Mouse (Mus musculus) kidney, adult 2 months (tissue): ENCODE measurements around the gene Rab37. TPM values are rescaled to one million over a fixed set of nuclear protein-coding genes. Genes with fewer than 3 reads are reported as not detected.

Source experiments
- DNase-seq: peaks from one replicate; pipeline ENCODE4 v3.0.0; 2021
- H3K27ac ChIP-seq: fragments of 200-500 bp; 2 replicates; pipeline ENCODE4 v1.5.1; 2012; ENCODE audit warnings: low read depth, low read length, control low read depth, inconsistent platforms; ENCODE audit not compliant: insufficient read depth
- H3K27me3 ChIP-seq: fragments of 200-500 bp; replicated peaks from 2 replicates; pipeline ENCODE4 v1.6.1; 2012; ENCODE audit warnings: mild to moderate bottlenecking, moderate library complexity, low read length, inconsistent platforms; ENCODE audit not compliant: control insufficient read depth, insufficient read depth
- H3K36me3 ChIP-seq: fragments of 200-500 bp; 2 replicates; pipeline ENCODE4 v1.6.1; 2012; ENCODE audit warnings: mild to moderate bottlenecking, moderate library complexity, low read length, inconsistent platforms; ENCODE audit not compliant: control insufficient read depth, insufficient read depth
- H3K4me1 ChIP-seq: fragments of 200-500 bp; 2 replicates; pipeline ENCODE4 v1.6.1; 2011; ENCODE audit warnings: low read length; ENCODE audit not compliant: control insufficient read depth, insufficient read depth
- H3K4me3 ChIP-seq: fragments of 200-500 bp; 2 replicates; pipeline ENCODE4 v1.5.1; 2011; ENCODE audit warnings: mild to moderate bottlenecking, low read depth, low read length, control low read depth; ENCODE audit not compliant: insufficient read depth
- CTCF ChIP-seq: fragments of 200-500 bp; conservative IDR thresholded peaks from 2 replicates; pipeline ENCODE4 v1.5.1; 2011; ENCODE audit warnings: low read depth, mild to moderate bottlenecking, control low read depth, low read length, moderate library complexity, mixed read lengths; ENCODE audit not compliant: insufficient read depth, insufficient read length
- POLR2A ChIP-seq: fragments of 200-500 bp; IDR thresholded peaks from one replicate; pipeline ENCODE4 v1.6.1; 2011; ENCODE audit warnings: low read depth, low read length, control low read depth
- WGBS: fragments of 180-500 bp; shearing (Covaris S2); methylation state at CpG from one replicate; pipeline ENCODE4 v1.1.7; 2018; 5-methylcytosine and 5-hydroxymethylcytosine counted together
- polyA plus RNA-seq: library from polyadenylated mRNA; depleted of rRNA; stranded (reverse); fragments of >200 nt; gene quantifications from 2 replicates; pipeline ENCODE4 v1.2.3, GENCODE M21; 2012

Gene Rab37
- polyA plus RNA-seq, 1 experiment: 1.1 TPM

- WGBS: 36% methylated on average over 10 of the region's 10 CpGs
These were observed 86.4 kb downstream of the Rab37 start for GRCm38 (mm10) chr11:115177559-115178195.

GRCm38 (mm10) chr11:115178766-115179165, 87.5 kb downstream of the Rab37 start:
- Histone ChIP-seq H3K27me3 (no peaks in the 10 kb centered on the region), H3K27ac (peak overlapping the region; percentile 63), H3K36me3 (no peaks in the 10 kb centered on the region; the same call in 1 of the 2 replicates), H3K4me3 (no peak overlapping the region), H3K4me1 (peaks cover 43% of the 10 kb centered on the region)
- peak; percentile 88 for DNase-seq
- TF ChIP-seq CTCF (no peak), POLR2A (no peak)
- WGBS: 50% methylated on average over 2 of the region's 2 CpGs

More at GRCm38 (mm10) chr11:115177559-115178195, 86.4 kb downstream of the Rab37 start:
- H3K36me3 ChIP-seq: no peaks in the 10 kb centered on the region; the same call in 1 of the 2 replicates
- H3K4me3 ChIP-seq: no peak overlapping the region
- peaks cover 50% of the 10 kb centered on the region for H3K4me1 ChIP-seq
- H3K27ac ChIP-seq: peak overlapping the region; percentile 24
- no peaks in the 10 kb centered on the region for H3K27me3 ChIP-seq
- peak; percentile 91 for DNase-seq
- no peak for TF ChIP-seq POLR2A
- no peak for TF ChIP-seq CTCF

GRCm38 (mm10) chr11:115179191-115179590, 88.0 kb downstream of the Rab37 start:
- H3K4me3 ChIP-seq: no peak overlapping the region
- DNase-seq: no peak
- 51% methylated on average over 6 of the region's 6 CpGs for WGBS
- H3K27me3 ChIP-seq: no peaks in the 10 kb centered on the region
- TF ChIP-seq POLR2A: no peak
- no peak for TF ChIP-seq CTCF
- H3K27ac ChIP-seq: peak overlapping the region; percentile 63
- no peaks in the 10 kb centered on the region; the same call in 1 of the 2 replicates for H3K36me3 ChIP-seq
- peaks cover 42% of the 10 kb centered on the region for H3K4me1 ChIP-seq

- TF ChIP-seq POLR2A (no peak), CTCF (no peak)
- Histone ChIP-seq H3K4me3 (no peak overlapping the region), H3K36me3 (no peaks in the 10 kb centered on the region; the same call in 1 of the 2 replicates), H3K27ac (peak overlapping the region; percentile 63; the same call in 1 of the 2 replicates), H3K4me1 (peaks cover 35% of the 10 kb centered on the region), H3K27me3 (no peaks in the 10 kb centered on the region)
- DNase-seq: peak; percentile 91
- 28% methylated on average over 6 of the region's 6 CpGs for WGBS
These were observed 88.7 kb downstream of the Rab37 start for GRCm38 (mm10) chr11:115179881-115180280.

GRCm38 (mm10) chr11:115181913-115182638, 90.8 kb downstream of the Rab37 start:
- WGBS: 20% methylated on average over 12 of the region's 12 CpGs
- Histone ChIP-seq H3K27ac (no peak overlapping the region; the same call in 1 of the 2 replicates), H3K27me3 (no peaks in the 10 kb centered on the region), H3K36me3 (no peaks in the 10 kb centered on the region; the same call in 1 of the 2 replicates), H3K4me1 (peaks cover 23% of the 10 kb centered on the region), H3K4me3 (no peak overlapping the region)
- TF ChIP-seq CTCF (peak; percentile 94), POLR2A (no peak)
- peak; percentile 84 for DNase-seq

GRCm38 (mm10) chr11:115184973-115185372, 93.7 kb downstream of the Rab37 start:
- H3K36me3 ChIP-seq: no peaks in the 10 kb centered on the region; the same call in 1 of the 2 replicates
- no peak overlapping the region for H3K27ac ChIP-seq
- DNase-seq: no peak
- peaks cover 13% of the 10 kb centered on the region for H3K4me1 ChIP-seq
- WGBS: 39% methylated on average over 4 of the region's 4 CpGs
- H3K4me3 ChIP-seq: no peak overlapping the region
- TF ChIP-seq CTCF: no peak
- TF ChIP-seq POLR2A: no peak
- no peaks in the 10 kb centered on the region for H3K27me3 ChIP-seq

- WGBS: under 1% methylated on average over 39 of the region's 39 CpGs
- DNase-seq: peak; percentile 99
- TF ChIP-seq POLR2A (peak; percentile 41), CTCF (no peak)
- Histone ChIP-seq H3K27me3 (no peaks in the 10 kb centered on the region), H3K4me1 (peaks cover 9% of the 10 kb centered on the region), H3K27ac (peak within 1 kb of the TSS; percentile 81), H3K4me3 (peak within 1 kb of the TSS; percentile 86), H3K36me3 (no peaks in the 10 kb centered on the region)
These were observed 96.0 kb downstream of the Rab37 start, which contains the start of gene Tmem104 for GRCm38 (mm10) chr11:115187224-115187639. TSS of gene Tmem104 (plus strand) at chr11:115187487.
